Mouse (Mus musculus): ENCODE measurements around the gene Gm44790.
"Not testable (repeated sequence)": the region's sequence is repeated elsewhere in the genome, so short reads cannot be mapped to it uniquely, and the experiment has no call there.

Gene Gm44790

DNA sequence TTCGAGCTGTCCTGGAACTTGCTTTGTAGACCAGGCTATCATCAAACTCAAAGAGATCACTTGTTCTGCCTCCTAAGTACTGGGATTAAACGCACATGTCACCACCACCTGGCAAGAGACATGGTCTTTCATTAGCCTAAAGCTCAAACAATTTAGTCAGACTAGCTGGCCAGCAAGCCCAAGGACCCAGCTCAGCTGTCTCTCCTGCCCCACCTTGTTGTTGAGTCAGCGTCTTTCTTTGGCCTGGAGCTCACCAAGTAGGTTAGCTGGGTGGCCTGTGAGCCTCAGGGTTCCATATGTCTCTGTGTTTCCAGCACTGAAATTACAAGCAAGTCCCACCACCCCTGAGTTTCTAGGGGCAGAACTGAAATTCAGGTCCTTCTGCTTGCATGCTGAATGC lies 36.6 kb downstream of the Gm44790 start:
- in situ Hi-C loops (cut with MboI; ENCODE audit: low pct_unique_long_range_greater_than_20kb in 1 of 2, low sequenced_read_pairs in 2 of 2, unreplicated experiment in 1 of 2), result no loop called here

DNA sequence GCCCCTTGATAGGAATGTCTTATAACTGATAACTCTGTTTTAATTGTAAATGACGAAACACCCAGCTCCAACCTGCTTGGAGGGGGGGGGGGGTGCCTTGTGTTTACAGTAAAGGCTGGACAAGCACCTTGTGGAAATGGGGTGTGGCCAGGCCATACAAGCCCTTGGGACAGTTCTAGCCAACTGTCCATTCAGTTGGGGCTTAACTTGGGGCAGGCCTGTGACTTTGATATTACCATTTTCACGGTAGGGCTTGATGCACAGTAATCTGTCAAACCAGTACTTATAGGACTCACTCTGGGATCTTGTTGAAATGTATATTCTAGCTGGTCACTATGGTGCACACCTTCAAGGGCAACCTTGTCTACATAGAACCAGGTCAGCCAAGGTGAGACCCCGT lies 44.9 kb downstream of the Gm44790 start:
- in situ Hi-C loops (cut with MboI; ENCODE audit: low pct_unique_long_range_greater_than_20kb in 1 of 2, low sequenced_read_pairs in 2 of 2, unreplicated experiment in 1 of 2), result no loop called here

DNA sequence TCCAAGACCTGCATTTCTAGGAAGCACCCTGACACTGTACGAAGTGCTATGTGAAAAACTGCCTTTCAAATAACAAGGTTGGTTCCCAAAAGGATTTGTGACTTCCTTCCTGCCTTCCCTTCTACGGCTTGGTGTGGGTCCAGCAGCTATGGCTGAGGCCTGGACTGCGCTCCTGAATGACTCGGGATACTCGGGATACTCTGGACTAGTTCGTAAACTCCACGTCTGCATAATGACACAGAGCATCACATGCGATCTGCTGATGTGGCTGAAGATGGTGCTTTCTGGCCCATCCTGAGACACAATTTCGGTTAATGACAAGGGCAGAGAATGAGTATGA lies 45.3 kb downstream of the Gm44790 start:
- in situ Hi-C loops (cut with MboI; ENCODE audit: low pct_unique_long_range_greater_than_20kb in 1 of 2, low sequenced_read_pairs in 2 of 2, unreplicated experiment in 1 of 2), result no loop called here

DNA sequence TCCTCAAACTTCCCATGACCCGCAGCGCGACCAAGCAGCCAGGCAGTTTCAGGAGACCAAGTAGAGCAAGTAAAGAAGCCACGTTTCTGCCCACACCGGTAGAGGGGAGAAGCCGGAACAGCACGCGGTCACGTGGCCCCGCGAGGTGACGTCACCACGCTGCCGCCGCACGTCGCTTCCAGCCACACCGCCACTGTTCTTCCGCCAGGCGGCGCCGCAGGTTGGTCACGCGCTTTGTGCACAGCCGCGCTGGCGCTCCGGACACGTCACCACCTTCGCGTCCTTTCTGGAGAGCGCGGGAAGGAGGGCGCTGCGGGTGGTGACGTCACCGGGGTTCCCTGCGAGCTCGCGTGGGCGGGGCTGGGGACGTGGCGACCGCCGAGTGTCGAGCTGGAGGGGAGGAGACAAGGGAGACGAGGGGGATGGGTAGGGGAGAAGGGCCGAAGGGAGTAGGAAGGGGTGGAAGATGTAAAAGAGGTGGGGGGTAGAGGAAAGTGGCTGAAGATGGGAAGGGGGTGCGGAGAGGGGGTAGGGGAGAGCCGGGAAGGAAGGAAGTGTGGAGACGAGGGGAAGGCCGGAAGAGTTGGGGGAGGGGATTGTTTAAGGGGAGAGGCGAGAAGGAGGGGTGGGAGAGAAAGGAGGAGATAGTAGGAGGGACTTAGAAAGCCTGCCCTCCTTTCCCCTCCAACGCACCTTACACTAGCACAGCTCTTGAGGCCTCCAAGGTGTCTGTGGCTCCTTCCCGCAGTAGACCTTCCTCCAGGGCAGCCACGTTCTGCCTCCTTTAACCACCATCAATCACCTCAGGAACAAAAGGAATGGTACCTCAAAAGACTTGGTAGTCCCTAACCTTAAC lies 45.9 kb downstream of the Gm44790 start:
- in situ Hi-C loops (cut with MboI; ENCODE audit: low pct_unique_long_range_greater_than_20kb in 1 of 2, low sequenced_read_pairs in 2 of 2, unreplicated experiment in 1 of 2), result no loop called here

DNA sequence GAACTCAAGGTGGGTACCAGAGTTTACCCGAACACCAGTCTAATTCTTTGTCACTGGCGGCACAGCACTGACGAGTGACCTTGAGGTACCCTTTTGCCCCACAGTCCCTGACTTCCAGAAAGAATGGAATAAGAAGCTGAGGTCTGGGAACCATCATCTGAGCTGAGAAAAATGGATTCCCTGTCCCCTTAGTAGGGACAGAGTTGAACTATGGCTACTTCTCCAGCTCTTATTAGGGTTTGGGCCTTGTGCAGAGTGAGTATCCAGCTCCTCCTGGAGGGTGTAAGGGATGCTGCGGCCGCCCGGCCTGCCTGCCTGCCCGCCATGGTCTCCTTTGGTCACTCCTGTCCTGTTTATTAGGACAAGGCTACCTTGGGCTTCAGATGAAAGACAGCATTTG lies 46.6 kb downstream of the Gm44790 start:
- in situ Hi-C loops (cut with MboI; ENCODE audit: low pct_unique_long_range_greater_than_20kb in 1 of 2, low sequenced_read_pairs in 2 of 2, unreplicated experiment in 1 of 2), result no loop called here

DNA sequence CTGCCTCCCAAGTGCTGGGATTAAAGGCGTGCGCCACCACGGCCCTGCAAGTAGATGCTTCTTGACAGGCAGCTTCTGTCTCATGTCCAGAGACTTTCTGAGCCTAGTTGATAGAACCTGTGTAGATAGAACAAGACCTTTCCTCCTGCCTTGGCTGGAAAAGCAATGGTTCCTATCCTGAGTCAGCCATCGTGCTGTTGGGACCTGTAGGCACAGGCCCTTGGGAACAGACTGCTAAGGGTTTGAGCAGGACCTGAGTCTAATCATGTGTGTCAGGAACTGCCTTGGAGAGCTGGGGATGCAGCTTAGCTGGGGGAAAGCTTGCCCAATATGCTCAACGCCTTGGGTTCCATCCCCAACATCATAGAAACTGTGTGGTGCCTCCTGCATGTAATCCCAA lies 47.6 kb downstream of the Gm44790 start:
- in situ Hi-C loops (cut with MboI; ENCODE audit: low pct_unique_long_range_greater_than_20kb in 1 of 2, low sequenced_read_pairs in 2 of 2, unreplicated experiment in 1 of 2), result no loop called here

DNA sequence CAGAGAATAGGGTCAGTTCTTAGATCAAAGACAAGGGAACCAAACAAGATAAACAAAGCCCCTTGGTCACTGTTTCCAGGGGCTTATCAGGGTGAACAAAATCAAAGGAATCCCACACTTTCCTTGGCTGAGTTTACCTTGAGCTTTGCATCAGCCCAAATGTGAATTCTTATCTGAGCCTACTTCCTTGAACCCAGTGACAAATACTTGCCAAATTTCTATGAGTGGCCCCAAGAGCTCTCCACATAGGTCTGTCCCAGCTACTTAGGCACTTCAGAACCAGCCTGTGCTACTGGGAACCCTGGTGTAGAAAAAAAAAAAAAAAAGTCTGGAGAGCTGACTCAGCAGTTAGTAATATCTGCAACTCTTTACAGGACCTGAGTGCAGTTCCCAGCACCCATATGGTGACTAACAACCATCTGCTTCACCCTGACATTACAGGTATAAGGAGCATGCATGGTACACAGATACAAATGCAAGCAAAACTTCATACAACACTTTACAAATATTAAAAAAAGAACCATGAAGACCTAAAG lies 48.3 kb downstream of the Gm44790 start:
- in situ Hi-C loops (cut with MboI; ENCODE audit: low pct_unique_long_range_greater_than_20kb in 1 of 2, low sequenced_read_pairs in 2 of 2, unreplicated experiment in 1 of 2), result no loop called here

DNA sequence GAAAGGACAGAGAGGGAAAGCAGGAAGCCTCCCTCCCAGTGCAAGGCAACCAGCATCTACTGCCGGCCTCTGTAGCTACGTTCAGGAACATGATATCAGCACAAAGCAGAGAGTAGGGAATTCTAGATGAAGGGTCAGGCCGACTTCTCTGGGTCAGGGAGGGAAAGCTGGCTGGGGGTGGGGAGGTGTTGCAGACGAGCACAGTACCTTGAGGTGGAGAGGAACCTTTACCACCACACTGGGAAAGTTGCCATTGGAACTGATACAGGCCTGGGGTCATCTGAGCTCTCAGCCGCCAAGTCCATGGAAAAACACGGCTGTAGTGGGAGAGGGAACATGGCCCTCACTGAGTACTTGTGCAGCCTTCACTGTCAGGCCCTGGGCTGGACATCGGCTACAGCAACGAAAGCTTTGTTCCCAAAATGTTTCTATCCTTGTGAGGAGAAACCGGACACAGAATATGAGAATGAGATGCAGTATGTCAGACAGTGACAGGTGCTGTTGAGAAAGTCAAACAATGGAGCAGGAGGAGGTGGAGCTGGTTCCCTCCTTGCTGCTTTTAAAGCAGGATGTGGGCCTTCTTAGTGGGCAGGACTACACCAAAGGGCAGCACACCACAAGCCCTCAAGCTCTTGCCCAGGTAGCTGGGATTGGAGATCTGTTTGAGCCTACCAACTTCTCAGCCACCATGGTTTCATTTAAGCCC lies 49.2 kb downstream of the Gm44790 start:
- in situ Hi-C loops (cut with MboI; ENCODE audit: low pct_unique_long_range_greater_than_20kb in 1 of 2, low sequenced_read_pairs in 2 of 2, unreplicated experiment in 1 of 2), result no loop called here

DNA sequence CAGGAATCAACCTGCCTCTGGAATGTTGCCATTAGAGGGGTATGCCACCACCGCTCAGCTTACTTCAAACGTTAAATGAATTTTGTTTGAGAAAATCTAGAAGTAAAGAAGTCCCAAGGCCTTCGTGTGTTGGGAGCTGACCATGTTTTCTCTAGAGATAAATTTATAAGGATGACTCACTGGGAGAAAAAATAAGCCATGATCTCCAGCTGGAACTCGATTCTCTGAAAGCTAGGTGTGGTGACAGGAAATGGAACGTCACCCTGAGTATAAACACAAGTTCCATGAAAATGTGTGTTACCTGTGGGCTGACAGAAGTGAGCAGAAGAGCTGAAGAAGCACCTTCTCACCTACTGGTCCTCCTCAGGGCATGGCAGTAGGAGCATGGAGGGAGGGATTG lies 50.5 kb downstream of the Gm44790 start:
- in situ Hi-C loops (cut with MboI; ENCODE audit: low pct_unique_long_range_greater_than_20kb in 1 of 2, low sequenced_read_pairs in 2 of 2, unreplicated experiment in 1 of 2), result no loop called here

DNA sequence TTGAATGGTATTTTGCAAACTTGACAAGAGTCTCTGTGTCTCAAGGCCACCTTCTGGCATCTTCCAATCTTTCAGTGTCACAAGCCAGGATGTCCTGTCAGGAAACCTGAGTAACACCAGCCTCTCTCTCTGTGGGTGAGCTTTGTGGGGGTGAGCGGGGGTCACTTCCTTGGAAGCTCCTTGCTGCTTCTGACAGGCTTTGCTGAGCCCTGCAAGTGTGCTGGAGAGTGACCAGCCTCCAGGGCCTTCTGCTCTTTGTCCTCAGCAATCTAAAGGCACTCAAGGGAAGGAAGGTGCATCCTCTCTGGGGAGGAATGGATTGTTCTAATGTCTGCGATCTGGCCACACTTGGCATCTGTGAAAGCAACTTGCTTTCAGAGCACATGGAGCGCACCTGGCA lies 52.9 kb downstream of the Gm44790 start:
- in situ Hi-C loops (cut with MboI; ENCODE audit: low pct_unique_long_range_greater_than_20kb in 1 of 2, low sequenced_read_pairs in 2 of 2, unreplicated experiment in 1 of 2), result no loop called here

DNA sequence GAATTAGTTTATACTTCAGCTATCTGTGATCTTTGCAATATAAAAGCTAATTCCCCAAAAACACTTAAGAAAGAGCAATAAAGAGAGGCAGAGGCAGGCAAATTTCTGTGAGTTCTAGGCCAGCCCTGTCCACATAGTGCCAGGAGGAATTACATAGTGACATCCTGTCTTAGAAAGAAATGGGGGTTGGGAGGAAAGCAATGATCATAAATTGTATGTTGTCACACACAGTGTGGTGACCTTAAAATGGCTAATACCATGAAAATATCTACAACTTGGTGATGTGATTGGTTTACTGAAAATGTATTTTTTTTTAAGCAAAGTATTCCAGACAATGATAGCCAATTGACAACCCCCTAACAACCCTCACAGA lies 53.3 kb downstream of the Gm44790 start:
- in situ Hi-C loops (cut with MboI; ENCODE audit: low pct_unique_long_range_greater_than_20kb in 1 of 2, low sequenced_read_pairs in 2 of 2, unreplicated experiment in 1 of 2), result no loop called here

DNA sequence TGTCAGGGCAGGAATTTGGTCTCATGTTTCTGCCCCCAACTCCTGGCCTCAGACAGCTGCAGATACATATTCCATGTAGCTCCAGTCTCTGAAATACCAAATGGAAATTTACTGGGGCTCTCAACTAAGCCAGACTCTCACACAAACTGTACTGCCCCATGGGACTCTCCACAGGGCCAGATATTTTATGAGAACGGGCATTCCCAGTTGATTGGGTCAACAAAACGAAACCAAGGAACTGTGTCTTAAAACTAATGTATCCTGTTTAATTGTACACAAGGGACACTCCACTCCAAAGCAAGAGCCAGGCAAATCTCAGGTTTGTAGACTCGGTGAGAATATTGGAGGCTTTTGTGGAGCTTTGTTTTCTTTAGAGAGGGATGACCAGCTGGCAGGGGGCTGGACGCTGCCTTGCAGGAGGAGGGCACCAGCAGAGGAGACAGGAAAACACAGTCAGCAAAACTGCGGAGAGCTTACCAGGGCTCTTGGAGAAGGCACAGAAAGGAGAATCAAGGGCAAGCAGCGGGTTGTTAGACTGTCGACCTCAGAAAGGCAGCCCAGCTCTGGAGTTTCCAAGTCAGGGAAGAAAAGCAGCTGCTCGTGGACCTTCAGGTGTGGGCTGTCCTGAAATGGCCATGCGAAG lies 53.9 kb downstream of the Gm44790 start:
- in situ Hi-C loops (cut with MboI; ENCODE audit: low pct_unique_long_range_greater_than_20kb in 1 of 2, low sequenced_read_pairs in 2 of 2, unreplicated experiment in 1 of 2), result no loop called here

DNA sequence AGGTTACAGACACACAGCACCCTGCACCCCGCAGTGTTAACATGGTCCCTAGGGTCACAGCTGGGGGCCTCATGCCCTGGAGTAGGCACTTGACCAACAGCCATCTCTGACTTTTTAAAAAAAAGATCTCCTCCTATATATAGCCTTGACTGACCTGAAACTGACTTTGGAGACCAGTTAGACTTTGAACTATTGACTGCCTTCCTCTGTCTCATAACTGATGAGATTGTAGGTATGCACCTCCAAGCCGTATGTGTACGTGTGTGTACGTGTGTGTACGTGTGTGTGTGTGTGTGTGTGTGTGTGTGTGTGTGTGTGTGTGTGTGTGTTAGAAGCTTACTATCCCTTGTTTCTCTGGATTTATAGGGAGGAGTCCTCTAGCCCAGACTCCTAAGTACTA lies 55.4 kb downstream of the Gm44790 start:
- in situ Hi-C loops (cut with MboI; ENCODE audit: low pct_unique_long_range_greater_than_20kb in 1 of 2, low sequenced_read_pairs in 2 of 2, unreplicated experiment in 1 of 2), result no loop called here

DNA sequence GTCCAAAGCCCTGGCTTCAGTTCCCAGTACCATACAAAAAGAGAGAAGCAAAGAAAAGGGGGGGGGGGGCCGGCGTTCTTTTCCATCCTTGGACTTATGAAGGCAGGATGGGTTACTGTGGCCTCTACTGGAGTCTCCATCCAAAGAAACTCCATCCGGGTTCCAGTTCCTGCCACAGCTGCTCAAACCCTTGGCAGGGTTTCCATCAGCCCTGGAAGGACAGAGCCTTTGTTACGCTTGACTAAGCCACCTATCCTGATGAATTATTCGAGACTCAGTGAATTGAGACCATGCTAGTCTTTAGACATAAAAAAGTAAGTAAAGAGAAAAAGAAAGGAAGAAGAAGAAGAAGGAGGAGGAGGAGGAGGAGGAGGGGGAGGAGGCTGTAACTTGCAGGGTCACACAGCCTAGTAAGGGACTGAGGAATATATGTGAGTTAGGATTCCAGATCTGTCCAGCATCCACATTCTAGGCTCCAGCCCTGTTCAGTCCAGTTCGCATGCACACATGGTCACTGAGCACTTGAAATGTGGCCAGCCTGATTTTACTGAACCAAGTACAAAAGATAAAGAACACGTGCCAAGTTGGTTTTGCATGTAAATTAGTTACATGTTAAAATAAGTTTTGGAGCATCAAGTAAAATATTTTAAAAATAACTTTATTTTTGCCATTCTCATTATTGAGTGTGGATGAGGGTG lies 59.6 kb downstream of the Gm44790 start:
- in situ Hi-C loops (cut with MboI; ENCODE audit: low pct_unique_long_range_greater_than_20kb in 1 of 2, low sequenced_read_pairs in 2 of 2, unreplicated experiment in 1 of 2), result no loop called here

DNA sequence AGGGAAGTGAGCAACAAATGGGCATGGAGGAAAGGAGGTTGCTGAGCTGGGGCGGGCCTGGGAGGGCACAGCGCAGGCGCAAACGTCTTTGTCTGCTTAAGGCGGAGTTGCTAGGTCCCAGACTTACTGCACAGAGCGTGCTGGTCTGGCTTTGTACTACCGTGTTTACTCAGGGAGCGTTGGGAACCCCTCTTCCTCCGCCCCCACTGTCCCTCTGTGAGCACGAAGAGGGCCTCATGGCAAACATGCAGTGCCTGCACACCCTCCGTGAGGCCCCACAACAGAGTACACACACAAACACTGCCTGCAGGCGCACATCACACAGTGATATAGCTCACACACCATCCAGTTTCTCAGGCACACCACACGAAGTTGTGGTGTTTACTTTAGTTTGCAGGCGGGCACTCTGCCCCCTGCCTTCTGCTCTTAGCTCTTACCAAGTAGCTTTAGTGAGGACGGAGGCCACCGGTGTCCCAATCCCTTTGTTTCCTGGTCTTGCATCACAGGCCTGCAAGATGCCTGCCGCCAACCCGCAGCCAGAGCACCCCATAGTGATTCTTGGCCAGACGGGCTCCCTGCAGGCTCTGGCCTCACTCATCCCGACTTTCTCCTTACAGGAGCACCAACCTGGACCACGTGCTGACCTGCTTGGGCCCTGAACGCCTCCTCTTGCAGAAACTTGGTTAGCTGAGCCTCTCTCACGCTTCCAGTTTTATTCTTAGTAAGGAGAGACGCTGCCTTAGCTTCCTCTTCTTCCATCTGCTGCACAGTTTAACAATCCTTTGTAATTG lies 61.1 kb downstream of the Gm44790 start:
- in situ Hi-C loops (cut with MboI; ENCODE audit: low pct_unique_long_range_greater_than_20kb in 1 of 2, low sequenced_read_pairs in 2 of 2, unreplicated experiment in 1 of 2), result no loop called here

DNA sequence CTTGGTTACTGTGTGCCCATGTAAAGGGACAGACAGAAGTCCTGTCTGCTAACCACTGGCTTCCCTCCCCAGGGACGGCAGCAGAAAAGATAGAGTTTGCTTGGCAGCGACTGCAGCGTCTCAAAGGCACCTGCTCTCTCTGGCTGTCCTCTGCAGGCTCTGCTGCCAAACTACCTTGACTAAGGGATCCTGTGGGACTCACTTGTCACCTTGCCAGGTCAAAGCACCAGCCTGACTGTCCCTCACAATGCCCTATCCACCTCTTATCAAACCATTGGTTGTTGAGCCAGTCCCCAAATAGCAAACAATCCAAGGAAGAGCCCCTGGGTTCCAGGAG lies 61.7 kb downstream of the Gm44790 start:
- in situ Hi-C loops (cut with MboI; ENCODE audit: low pct_unique_long_range_greater_than_20kb in 1 of 2, low sequenced_read_pairs in 2 of 2, unreplicated experiment in 1 of 2), result no loop called here

DNA sequence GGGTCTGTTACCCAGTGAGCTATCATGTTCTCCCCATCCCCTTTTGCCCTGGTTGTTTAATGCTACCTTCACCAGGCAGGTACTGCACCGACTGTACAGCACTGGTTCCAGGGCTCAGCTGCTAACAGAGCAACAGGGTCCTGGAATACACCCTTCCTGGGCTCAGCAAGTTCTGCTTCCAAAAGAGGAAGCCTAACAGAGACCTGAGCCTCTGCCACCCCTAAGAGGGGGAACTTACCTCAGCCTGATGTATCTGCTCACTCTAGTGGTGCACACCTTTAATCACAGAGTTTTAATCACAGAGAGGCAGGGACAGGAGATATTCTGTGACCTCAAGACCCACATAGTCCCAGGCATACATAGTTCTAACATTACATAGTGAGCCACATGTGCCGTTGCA lies 63.5 kb downstream of the Gm44790 start:
- in situ Hi-C loops (cut with MboI; ENCODE audit: low pct_unique_long_range_greater_than_20kb in 1 of 2, low sequenced_read_pairs in 2 of 2, unreplicated experiment in 1 of 2), result no loop called here

DNA sequence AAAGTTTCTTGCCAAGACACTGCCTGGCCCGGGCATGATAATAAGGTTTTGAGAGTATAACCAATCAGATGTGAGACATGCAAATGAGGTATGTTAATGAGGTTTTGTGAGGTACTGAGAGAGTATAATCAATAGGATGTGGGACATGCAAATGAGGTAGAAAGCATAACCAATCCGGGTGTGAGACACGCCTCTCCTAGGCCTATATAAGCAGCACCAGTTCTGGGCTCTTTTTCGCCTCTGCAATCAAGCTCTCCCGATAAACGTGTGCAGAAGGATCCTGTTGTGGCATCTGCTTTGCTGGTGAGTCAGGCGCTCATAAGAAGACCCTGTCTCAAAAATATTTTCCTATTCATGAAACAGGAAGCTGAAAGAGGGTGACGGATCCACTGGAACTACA lies 64.0 kb downstream of the Gm44790 start:
- in situ Hi-C loops (cut with MboI; ENCODE audit: low pct_unique_long_range_greater_than_20kb in 1 of 2, low sequenced_read_pairs in 2 of 2, unreplicated experiment in 1 of 2), result not testable (repeated sequence)

Data from mouse embryonic stem cell (cell line).